26 mouse cellular contexts compared by ENCODE assay signal in genomic region chr13:120015348-120016007, GRCm38 (mm10). TPM values are rescaled to one million over a fixed set of nuclear protein-coding genes. Genes with fewer than 3 reads are reported as not detected.
DNase-seq lines count a peak whose midpoint lies in the region; ATAC-seq lines count a peak whose summit lies in the region.
"Not testable (repeated sequence)": the region's sequence is repeated elsewhere in the genome, so short reads cannot be mapped to it uniquely, and the experiment has no call there.
"Had no signal": no experiment of that assay in that cellular context is flagged by ENCODE, and none has a peak within 500 bp of the region (broad histone marks: within the 10 kb centered on the region; RNA-seq: fewer than 3 reads in every experiment).

No protein-coding gene starts in this region.

- not testable (repeated sequence) for H3K4me2 ChIP-seq in embryonic facial prominence, embryonic 11.5 days (ENCODE audit: low read depth, low read length); forebrain, embryonic 15.5 days (replicated peaks); hindbrain, embryonic 13.5 days; kidney, embryonic 14.5 days (replicated peaks; ENCODE audit: low read depth, low read length); liver, embryonic 11.5 days; neural tube, embryonic 11.5 days (ENCODE audit: low read depth)

- not testable (repeated sequence) for H3K27me3 ChIP-seq in embryonic facial prominence, embryonic 11.5 days (ENCODE audit: control insufficient read depth, insufficient read depth, low read length); forebrain, embryonic 15.5 days; kidney, embryonic 14.5 days (ENCODE audit: control insufficient read depth, insufficient read depth, low read length); liver, embryonic 11.5 days (replicated peaks; ENCODE audit: control insufficient read depth, insufficient read depth, low read length); neural tube, embryonic 11.5 days (ENCODE audit: control insufficient read depth, insufficient read depth, low read length)
- peaks cover 11% of the 10 kb centered on the region for H3K27me3 ChIP-seq in hindbrain, embryonic 13.5 days

- DNase-seq in embryonic facial prominence, embryonic 11.5 days (ENCODE audit: low spot score); liver, embryonic 11.5 days (ENCODE audit: low spot score): not testable (repeated sequence)
- DNase-seq in neural tube, embryonic 11.5 days (ENCODE audit: low spot score) = peak; percentile 4

- H3K4me1 ChIP-seq in embryonic facial prominence, embryonic 11.5 days (ENCODE audit: control insufficient read depth, insufficient read depth, low read length); forebrain, embryonic 15.5 days; hindbrain, embryonic 13.5 days (replicated peaks); kidney, embryonic 14.5 days (ENCODE audit: control insufficient read depth, insufficient read depth, low read length); liver, embryonic 11.5 days (replicated peaks; ENCODE audit: control insufficient read depth, insufficient read depth, low read length); neural tube, embryonic 11.5 days (ENCODE audit: control insufficient read depth, insufficient read depth, low read length): not testable (repeated sequence)

- not testable (repeated sequence) for H3K9me3 ChIP-seq in embryonic facial prominence, embryonic 11.5 days (replicated peaks; ENCODE audit: control insufficient read depth, low read length); forebrain, embryonic 15.5 days; hindbrain, embryonic 13.5 days; kidney, embryonic 14.5 days (ENCODE audit: control insufficient read depth, low read length); liver, embryonic 11.5 days (ENCODE audit: control insufficient read depth, low read length); neural tube, embryonic 11.5 days (ENCODE audit: control insufficient read depth, low read length)

- not testable (repeated sequence) for H3K27ac ChIP-seq in embryonic facial prominence, embryonic 11.5 days (replicated peaks; ENCODE audit: low read depth, low read length); forebrain, embryonic 15.5 days (replicated peaks); hindbrain, embryonic 13.5 days; kidney, embryonic 14.5 days (ENCODE audit: low read depth, low read length); liver, embryonic 11.5 days (ENCODE audit: low read depth, low read length); neural tube, embryonic 11.5 days (ENCODE audit: low read depth, low read length)

- H3K4me3 ChIP-seq in embryonic facial prominence, embryonic 11.5 days (ENCODE audit: low read depth, low read length); forebrain, embryonic 15.5 days; hindbrain, embryonic 13.5 days; kidney, embryonic 14.5 days (ENCODE audit: low read length); liver, embryonic 11.5 days (ENCODE audit: low read depth, low read length); neural tube, embryonic 11.5 days (ENCODE audit: low read depth, low read length): not testable (repeated sequence)

- 0 out of 2 replicates have a peak, but pooled peaks have one; percentile 23 for ATAC-seq in embryonic facial prominence, embryonic 11.5 days (replicated peaks; ENCODE audit: insufficient number of reproducible peaks, low FRiP score, low TSS enrichment, low read depth)
- ATAC-seq in forebrain, embryonic 15.5 days (replicated peaks) = 0 out of 2 replicates have a peak, but pooled peaks have one; percentile 29
- 0 out of 2 replicates have a peak, but pooled peaks have one; percentile 21 for ATAC-seq in hindbrain, embryonic 13.5 days (ENCODE audit: low FRiP score)
- peak; percentile 43; the same call in 1 of the 2 replicates for ATAC-seq in kidney, embryonic 14.5 days (ENCODE audit: low FRiP score, low TSS enrichment)
- ATAC-seq in liver, embryonic 11.5 days (replicated peaks; ENCODE audit: low FRiP score) = 0 out of 2 replicates have a peak, but pooled peaks have one; percentile 41
- ATAC-seq in megakaryocyte-erythroid progenitor cell, adult 5-6 weeks (replicated peaks; ENCODE audit: low FRiP score, low TSS enrichment, poor library complexity, severe bottlenecking) = peak; percentile 47; the same call in 1 of the 2 replicates
- ATAC-seq in neural tube, embryonic 11.5 days (ENCODE audit: insufficient read depth, low FRiP score, low TSS enrichment) = peak; percentile 45; the same call in 1 of the 2 replicates

- not testable (repeated sequence) for H3K36me3 ChIP-seq in embryonic facial prominence, embryonic 11.5 days (replicated peaks; ENCODE audit: control insufficient read depth, insufficient read depth, low read depth, low read length); forebrain, embryonic 15.5 days; hindbrain, embryonic 13.5 days; kidney, embryonic 14.5 days (ENCODE audit: control insufficient read depth, insufficient read depth, low read length); liver, embryonic 11.5 days (ENCODE audit: control insufficient read depth, insufficient read depth, low read length); neural tube, embryonic 11.5 days (ENCODE audit: control insufficient read depth, insufficient read depth, low read length)

- not testable (repeated sequence) for H3K9ac ChIP-seq in embryonic facial prominence, embryonic 11.5 days (replicated peaks; ENCODE audit: low read length); forebrain, embryonic 15.5 days (replicated peaks); hindbrain, embryonic 13.5 days; kidney, embryonic 14.5 days (ENCODE audit: low read depth, low read length); liver, embryonic 11.5 days (ENCODE audit: low read depth, low read length); neural tube, embryonic 11.5 days (ENCODE audit: low read length)

- 0% methylated on average over 6 of the region's 32 CpGs for WGBS in embryonic facial prominence, embryonic 11.5 days
- 0% methylated on average over 8 of the region's 32 CpGs for WGBS in forebrain, embryonic 15.5 days
- WGBS in hindbrain, embryonic 13.5 days = 2% methylated on average over 8 of the region's 32 CpGs
- WGBS in kidney, embryonic 14.5 days = 0% methylated on average over 5 of the region's 32 CpGs
- WGBS in liver, embryonic 11.5 days = 3% methylated on average over 6 of the region's 32 CpGs
- 6% methylated on average over 8 of the region's 32 CpGs for WGBS in neural tube, embryonic 11.5 days

RNA-seq across cellular contexts. Expression of gene Gm36079, which starts 11.3 kb away (rescaled TPM):
- not detected in 2 replicates for polyA plus RNA-seq in embryonic facial prominence, embryonic 11.5 days (2014; fragmentation: Nextera tagmentation; extraction: Ambion mirVana)
- polyA plus RNA-seq in forebrain, embryonic 15.5 days (2015; fragmentation: Nextera tagmentation; extraction: Ambion mirVana) = not detected in 2 replicates
- polyA plus RNA-seq in hindbrain, embryonic 13.5 days (2015; fragmentation: Nextera tagmentation; extraction: Ambion mirVana) = not detected in 2 replicates
- not detected in 2 replicates for polyA plus RNA-seq in kidney, embryonic 14.5 days (2014; fragmentation: Nextera tagmentation; extraction: Ambion mirVana)
- polyA plus RNA-seq in liver, embryonic 11.5 days (2014; fragmentation: Nextera tagmentation; extraction: Ambion mirVana) = not detected in 2 replicates
- not detected in 2 replicates for total RNA-seq in megakaryocyte-erythroid progenitor cell, adult 5-6 weeks (2014; fragmentation: Nextera tagmentation)
- total RNA-seq in megakaryocyte-erythroid progenitor cell, adult 5-6 weeks (2017) = not detected in 2 replicates
- not detected in 2 replicates for polyA plus RNA-seq in neural tube, embryonic 11.5 days (2014; fragmentation: Nextera tagmentation; extraction: Ambion mirVana)
- total RNA-seq: adrenal gland, adult 8-10 months; gastrocnemius, postnatal 25 days; heart, adult 2 months; heart, postnatal 36 days; layer of hippocampus, adult 2 months; layer of hippocampus, postnatal 25 days; MEL had no signal
- polyA plus RNA-seq: activated CD4-positive, CD25-positive, alpha-beta regulatory T cell, adult 4 months; embryonic facial prominence, embryonic 13.5 days; heart, adult 2 months; heart, embryonic 13.5 days; kidney, adult 2 months; limb, embryonic 10.5 days; liver, embryonic 14.5 days; lung, embryonic 15.5 days; midbrain, embryonic 12.5 days; myocyte; small intestine, adult 2 months; stomach, postnatal 0 days; thymus, adult 2 months had no signal

RNA-seq across cellular contexts. Expression of gene Gm21188, which starts 36.5 kb away (rescaled TPM):
- not detected in 2 replicates for polyA plus RNA-seq in embryonic facial prominence, embryonic 11.5 days (2014; fragmentation: Nextera tagmentation; extraction: Ambion mirVana)
- 0.27 TPM in 1 of 2 replicates, not detected in the other for polyA plus RNA-seq in forebrain, embryonic 15.5 days (2015; fragmentation: Nextera tagmentation; extraction: Ambion mirVana)
- polyA plus RNA-seq in hindbrain, embryonic 13.5 days (2015; fragmentation: Nextera tagmentation; extraction: Ambion mirVana) = not detected in 2 replicates
- polyA plus RNA-seq in kidney, embryonic 14.5 days (2014; fragmentation: Nextera tagmentation; extraction: Ambion mirVana) = not detected in 2 replicates
- not detected in 2 replicates for polyA plus RNA-seq in liver, embryonic 11.5 days (2014; fragmentation: Nextera tagmentation; extraction: Ambion mirVana)
- total RNA-seq in megakaryocyte-erythroid progenitor cell, adult 5-6 weeks (2014; fragmentation: Nextera tagmentation) = 3.7 TPM in 1 of 2 replicates, not detected in the other
- total RNA-seq in megakaryocyte-erythroid progenitor cell, adult 5-6 weeks (2017) = 0.99 TPM in 1 of 2 replicates, not detected in the other
- not detected in 2 replicates for polyA plus RNA-seq in neural tube, embryonic 11.5 days (2014; fragmentation: Nextera tagmentation; extraction: Ambion mirVana)
- total RNA-seq: layer of hippocampus, adult 2 months; layer of hippocampus, postnatal 25 days; MEL had no signal
- polyA plus RNA-seq: embryonic facial prominence, embryonic 13.5 days; heart, embryonic 13.5 days; limb, embryonic 10.5 days; lung, embryonic 15.5 days; midbrain, embryonic 12.5 days; myocyte; stomach, postnatal 0 days had no signal
